Mouse (Mus musculus) limb, embryonic 10.5 days (tissue): ENCODE measurements around the gene Tiam2. TPM values are rescaled to one million over a fixed set of nuclear protein-coding genes. Genes with fewer than 3 reads are reported as not detected.

Experiments
- DNase-seq: peaks from one replicate; pipeline ENCODE4 v3.0.0-alpha.2; 2017; ENCODE audit warnings: low spot score
- H3K27ac ChIP-seq: fragments of 300-500 bp; sonication (generic); 2 replicates; pipeline ENCODE4 v1.5.1; 2016; ENCODE audit warnings: mild to moderate bottlenecking
- H3K27me3 ChIP-seq: fragments of 300-500 bp; sonication (generic); 2 replicates; pipeline ENCODE4 v1.6.1; 2016; ENCODE audit warnings: low read depth, mild to moderate bottlenecking; ENCODE audit not compliant: poor library complexity, severe bottlenecking
- H3K36me3 ChIP-seq: fragments of 300-500 bp; sonication (generic); 2 replicates; pipeline ENCODE4 v1.6.1; 2016; ENCODE audit warnings: mild to moderate bottlenecking, moderate library complexity
- H3K4me1 ChIP-seq: fragments of 300-500 bp; sonication (generic); 2 replicates; pipeline ENCODE4 v1.6.1; 2016
- H3K4me3 ChIP-seq: fragments of 300-500 bp; sonication (generic); 2 replicates; pipeline ENCODE4 v1.5.1; 2016; ENCODE audit warnings: mild to moderate bottlenecking, moderate library complexity
- H3K9me3 ChIP-seq: fragments of 300-500 bp; sonication (generic); replicated peaks from 2 replicates; pipeline ENCODE4 v1.6.1; 2016; ENCODE audit warnings: mild to moderate bottlenecking
- WGBS: fragments of 180-500 bp; shearing (Covaris S2); methylation state at CpG from one replicate; pipeline ENCODE4 v1.1.7; 2016; 5-methylcytosine and 5-hydroxymethylcytosine counted together
- polyA plus RNA-seq: library from polyadenylated mRNA; unstranded; fragments of >200 nt; fragmentation: Nextera tagmentation; extraction: Ambion mirVana; gene quantifications from 2 replicates; pipeline ENCODE4 v1.2.1, GENCODE M21; 2016

Tiam2 gene
- polyA plus RNA-seq, 1 experiment from 2014 or later: 6.3 TPM

GRCm38 (mm10) chr17:3416401-3416800, 90.0 kb downstream of the Tiam2 start:
- no peaks in the 10 kb centered on the region for H3K9me3 ChIP-seq
- no peaks in the 10 kb centered on the region for H3K36me3 ChIP-seq
- DNase-seq: peak; percentile 46
- no peak overlapping the region for H3K4me3 ChIP-seq
- 24% methylated on average over 3 of the region's 3 CpGs for WGBS
- H3K27me3 ChIP-seq: peaks cover 58% of the 10 kb centered on the region
- peaks cover 30% of the 10 kb centered on the region for H3K4me1 ChIP-seq
- no peak overlapping the region for H3K27ac ChIP-seq

GRCm38 (mm10) chr17:3419368-3419928, 93.1 kb downstream of the Tiam2 start:
- H3K27me3 ChIP-seq: peaks cover 30% of the 10 kb centered on the region
- H3K4me3 ChIP-seq: no peak overlapping the region

DNA sequence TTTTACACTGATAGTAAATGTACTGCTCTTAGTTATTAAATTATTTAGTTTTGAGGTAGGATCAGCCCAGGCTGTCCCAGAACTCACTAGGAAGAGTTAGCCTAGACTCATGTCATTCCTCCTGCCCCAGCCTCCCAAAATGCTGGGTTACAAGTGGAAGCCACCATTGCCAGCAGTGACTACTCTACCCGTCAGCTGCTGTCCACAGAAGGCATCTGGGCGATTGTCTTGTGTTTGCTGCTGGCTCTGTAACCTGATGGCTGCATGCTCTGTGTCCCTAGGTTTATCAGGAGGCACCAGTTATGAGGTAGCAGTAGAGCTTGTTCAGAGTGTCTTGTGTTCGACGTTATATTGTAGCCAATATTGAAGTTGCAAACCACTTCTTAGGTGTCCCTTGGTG, 93.8 kb downstream of the Tiam2 start:
- Histone ChIP-seq H3K27ac (no peak overlapping the region), H3K9me3 (no peaks in the 10 kb centered on the region), H3K36me3 (no peaks in the 10 kb centered on the region), H3K27me3 (peaks cover 23% of the 10 kb centered on the region), H3K4me1 (peaks cover 14% of the 10 kb centered on the region), H3K4me3 (no peak overlapping the region)
- no peak for DNase-seq
- WGBS: 94% methylated on average over 4 of the region's 4 CpGs

More at GRCm38 (mm10) chr17:3419368-3419928, 93.1 kb downstream of the Tiam2 start:
- Histone ChIP-seq H3K4me1 (peaks cover 16% of the 10 kb centered on the region), H3K27ac (no peak overlapping the region), H3K36me3 (no peaks in the 10 kb centered on the region), H3K9me3 (no peaks in the 10 kb centered on the region)
- DNase-seq: no peak
- WGBS: 71% methylated on average over 10 of the region's 10 CpGs

- 90% methylated on average over 2 of the region's 2 CpGs for WGBS
- Histone ChIP-seq H3K4me3 (no peak overlapping the region), H3K36me3 (no peaks in the 10 kb centered on the region), H3K4me1 (peaks cover 5% of the 10 kb centered on the region), H3K9me3 (no peaks in the 10 kb centered on the region), H3K27ac (no peak overlapping the region), H3K27me3 (peaks cover 11% of the 10 kb centered on the region)
- no peak for DNase-seq
These were observed 97.0 kb downstream of the Tiam2 start for GRCm38 (mm10) chr17:3423416-3423815.

DNA sequence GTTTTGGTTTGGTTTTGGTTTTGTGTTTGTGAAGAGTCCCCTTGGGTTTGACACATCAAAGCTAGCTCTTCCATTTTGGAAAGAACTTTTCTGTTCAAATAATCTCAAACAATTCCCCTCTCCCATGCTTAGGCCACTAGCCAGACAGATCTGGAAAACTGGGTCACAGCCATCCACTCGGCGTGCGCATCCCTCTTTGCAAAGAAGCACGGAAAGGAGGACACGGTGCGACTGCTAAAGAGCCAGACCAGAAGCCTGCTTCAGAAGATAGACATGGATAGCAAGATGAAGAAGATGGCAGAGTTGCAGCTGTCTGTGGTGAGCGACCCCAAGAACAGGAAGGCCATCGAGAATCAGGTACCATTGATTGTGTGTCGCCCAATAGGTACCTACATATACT, 102.3 kb downstream of the Tiam2 start:
- Histone ChIP-seq H3K36me3 (no peaks in the 10 kb centered on the region), H3K27ac (no peak overlapping the region), H3K4me3 (no peak overlapping the region), H3K27me3 (no peaks in the 10 kb centered on the region), H3K4me1 (peaks cover 10% of the 10 kb centered on the region), H3K9me3 (no peaks in the 10 kb centered on the region)
- 96% methylated on average over 9 of the region's 9 CpGs for WGBS
- no peak for DNase-seq

- no peak overlapping the region for H3K4me3 ChIP-seq
- no peak for DNase-seq
- H3K36me3 ChIP-seq: no peaks in the 10 kb centered on the region
- H3K9me3 ChIP-seq: no peaks in the 10 kb centered on the region
- H3K27me3 ChIP-seq: no peaks in the 10 kb centered on the region
- WGBS: 42% methylated on average over 10 of the region's 10 CpGs
- H3K4me1 ChIP-seq: peaks cover 31% of the 10 kb centered on the region
- no peak overlapping the region for H3K27ac ChIP-seq
These were observed 106.5 kb downstream of the Tiam2 start for GRCm38 (mm10) chr17:3432590-3433498.

- Histone ChIP-seq H3K4me3 (no peak overlapping the region), H3K4me1 (peaks cover 31% of the 10 kb centered on the region), H3K27ac (no peak overlapping the region), H3K27me3 (no peaks in the 10 kb centered on the region), H3K9me3 (no peaks in the 10 kb centered on the region), H3K36me3 (no peaks in the 10 kb centered on the region)
- 95% methylated on average over 3 of the region's 3 CpGs for WGBS
- DNase-seq: no peak
These were observed 107.3 kb downstream of the Tiam2 start for GRCm38 (mm10) chr17:3433521-3434271.

GRCm38 (mm10) chr17:3435299-3435698, 108.9 kb downstream of the Tiam2 start:
- WGBS: 77% methylated on average over 1 of the region's 1 CpGs
- H3K27me3 ChIP-seq: no peaks in the 10 kb centered on the region
- peaks cover 31% of the 10 kb centered on the region for H3K4me1 ChIP-seq
- H3K9me3 ChIP-seq: no peaks in the 10 kb centered on the region
- H3K27ac ChIP-seq: no peak overlapping the region
- no peak overlapping the region for H3K4me3 ChIP-seq
- no peak for DNase-seq
- no peaks in the 10 kb centered on the region for H3K36me3 ChIP-seq

- H3K36me3 ChIP-seq: no peaks in the 10 kb centered on the region
- H3K9me3 ChIP-seq: no peaks in the 10 kb centered on the region
- WGBS: 76% methylated on average over 12 of the region's 12 CpGs
- no peaks in the 10 kb centered on the region for H3K27me3 ChIP-seq
- no peak overlapping the region for H3K27ac ChIP-seq
- no peak for DNase-seq
- H3K4me1 ChIP-seq: peaks cover 33% of the 10 kb centered on the region
- H3K4me3 ChIP-seq: no peak overlapping the region
These were observed 110.6 kb downstream of the Tiam2 start for GRCm38 (mm10) chr17:3436841-3437515.

DNA sequence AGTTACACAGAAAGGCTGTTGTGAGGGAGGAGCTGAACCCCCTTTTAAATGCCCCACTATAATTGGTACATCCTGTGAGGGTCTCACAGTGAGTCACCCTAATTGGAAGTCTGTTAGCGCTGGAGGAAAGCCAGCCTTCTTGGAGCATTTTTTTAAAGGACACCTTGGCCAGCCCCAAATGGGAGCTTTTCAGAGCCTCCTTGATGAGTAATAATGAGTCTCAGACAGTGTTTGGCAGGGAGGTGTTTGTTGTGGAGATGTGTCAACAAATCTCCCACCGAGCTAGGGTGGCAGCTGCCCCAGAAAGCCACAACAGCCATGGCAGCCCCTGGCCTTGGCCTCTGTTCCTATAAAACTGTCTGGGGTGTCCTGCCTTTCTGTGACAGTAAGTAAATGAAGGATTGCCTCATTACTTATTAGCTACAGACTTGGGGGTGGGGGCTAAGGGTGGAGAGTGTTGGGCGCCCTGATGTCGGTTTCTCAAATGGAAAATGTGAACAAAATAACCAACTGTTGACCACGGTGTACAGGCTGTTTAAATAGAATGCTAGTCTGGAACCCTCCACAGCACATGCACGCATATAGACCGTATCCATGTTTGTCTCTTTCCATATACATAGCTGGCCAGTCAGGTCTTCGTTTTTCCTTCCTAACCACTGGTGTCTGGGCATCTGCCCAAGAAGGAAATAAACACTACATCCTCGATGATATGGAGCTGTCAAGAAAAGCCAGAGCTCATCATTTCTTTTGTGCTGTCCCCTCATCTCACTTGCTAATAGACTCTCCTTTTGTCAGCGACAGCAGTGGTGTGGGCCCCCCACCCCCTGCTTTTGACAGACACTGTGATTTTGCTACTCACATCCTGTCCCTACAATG, 116.4 kb downstream of the Tiam2 start:
- no peaks in the 10 kb centered on the region for H3K27me3 ChIP-seq
- no peaks in the 10 kb centered on the region for H3K36me3 ChIP-seq
- DNase-seq: no peak
- H3K4me3 ChIP-seq: no peak overlapping the region
- peak overlapping the region; percentile 53; the same call in 1 of the 2 replicates for H3K27ac ChIP-seq
- H3K9me3 ChIP-seq: no peaks in the 10 kb centered on the region
- H3K4me1 ChIP-seq: peaks cover 20% of the 10 kb centered on the region
- 70% methylated on average over 10 of the region's 10 CpGs for WGBS

GRCm38 (mm10) chr17:3446191-3446950, 120.0 kb downstream of the Tiam2 start:
- Histone ChIP-seq H3K4me1 (peaks cover 20% of the 10 kb centered on the region), H3K27ac (no peak overlapping the region), H3K36me3 (peaks cover 3% of the 10 kb centered on the region; the same call in 1 of the 2 replicates), H3K9me3 (no peaks in the 10 kb centered on the region), H3K4me3 (no peak overlapping the region), H3K27me3 (no peaks in the 10 kb centered on the region)
- 70% methylated on average over 8 of the region's 8 CpGs for WGBS
- DNase-seq: no peak
